Mouse (Mus musculus) MEL (cell line): ENCODE data around the gene Dnajc9. TPM values are rescaled to one million over a fixed set of nuclear protein-coding genes. Genes with fewer than 3 reads are reported as not detected.
A peak's percentile ranks its signal among the peaks of the same experiment; 100 is the strongest.

Experiments
- DNase-seq: peaks from one replicate; pipeline ENCODE4 v3.0.0; 2011; ENCODE audit warnings: low read depth, low spot score
- H3K27ac ChIP-seq: 2 replicates; pipeline ENCODE4 v1.5.1; 2012; ENCODE audit warnings: low read depth, mild to moderate bottlenecking, control low read depth, low read length, moderate library complexity; ENCODE audit not compliant: control insufficient read depth
- H3K27me3 ChIP-seq, 2 experiments: fragments of 150-350 bp in 1 of 2; sonication (generic) in 1 of 2; 2 replicates each; pipeline ENCODE4 v1.6.1; 2012; ENCODE audit warnings: low read length in 2 of 2, mild to moderate bottlenecking in 2 of 2, improper control_type of control experiment in 1 of 2, moderate library complexity in 1 of 2; ENCODE audit not compliant: insufficient read depth in 2 of 2, control insufficient read depth in 1 of 2
- H3K36me3 ChIP-seq, 2 experiments: 2 replicates each; pipeline ENCODE4 v1.6.1; 2012 to 2014; ENCODE audit warnings: low read length in 2 of 2, improper control_type of control experiment in 1 of 2, inconsistent platforms in 1 of 2, mild to moderate bottlenecking in 1 of 2; ENCODE audit not compliant: insufficient read depth in 2 of 2, control insufficient read depth in 1 of 2
- H3K4me1 ChIP-seq, 2 experiments: fragments of 150-350 bp in 1 of 2; sonication (generic) in 1 of 2; 2 replicates each; pipeline ENCODE4 v1.6.1; 2012; ENCODE audit warnings: low read length in 2 of 2, improper control_type of control experiment in 1 of 2, mild to moderate bottlenecking in 1 of 2; ENCODE audit not compliant: insufficient read depth in 2 of 2, control insufficient read depth in 1 of 2
- H3K4me3 ChIP-seq, 2 experiments: fragments of 150-350 bp in 1 of 2; sonication (generic) in 1 of 2; 2 replicates each; pipeline ENCODE4 v1.5.1; 2012; ENCODE audit warnings: low read depth in 2 of 2, low read length in 2 of 2, mild to moderate bottlenecking in 2 of 2, moderate library complexity in 2 of 2, control low read depth in 1 of 2, improper control_type of control experiment in 1 of 2; ENCODE audit not compliant: control insufficient read depth in 1 of 2, insufficient read depth in 1 of 2
- H3K79me2 ChIP-seq: 2 replicates; pipeline ENCODE4 v1.6.1; 2012; ENCODE audit warnings: mild to moderate bottlenecking, low read length, moderate library complexity; ENCODE audit not compliant: control insufficient read depth, poor library complexity, insufficient read depth
- H3K9ac ChIP-seq: 2 replicates; pipeline ENCODE4 v1.6.1; 2012; ENCODE audit warnings: low read depth, mild to moderate bottlenecking, control low read depth, low read length, moderate library complexity; ENCODE audit not compliant: control insufficient read depth, poor library complexity, severe bottlenecking
- H3K9me3 ChIP-seq: fragments of 150-350 bp; sonication (generic); replicated peaks from 2 replicates; pipeline ENCODE4 v1.6.1; 2012; ENCODE audit warnings: mild to moderate bottlenecking, low read length, improper control_type of control experiment, moderate library complexity; ENCODE audit not compliant: insufficient read depth
- CTCF ChIP-seq, 3 experiments: IDR thresholded peaks in 2 of 3; conservative IDR thresholded peaks in 1 of 3; 2 replicates each; pipeline ENCODE4 v1.5.1; 2011 to 2012; ENCODE audit warnings: low read length in 3 of 3, low read depth in 2 of 3, mild to moderate bottlenecking in 2 of 3, improper control_type of control experiment in 1 of 3, inconsistent platforms in 1 of 3, mixed read lengths in 1 of 3, moderate library complexity in 1 of 3; ENCODE audit not compliant: control insufficient read depth in 1 of 3, insufficient read depth in 1 of 3, poor library complexity in 1 of 3, severe bottlenecking in 1 of 3
- MAX ChIP-seq: IDR thresholded peaks from 2 replicates; pipeline ENCODE4 v1.6.1; 2011; ENCODE audit warnings: low read length, improper control_type of control experiment
- polyA plus RNA-seq, 2 experiments: library from polyadenylated mRNA; stranded (reverse) in 1 of 2; unstranded in 1 of 2; fragments of >175 nt in 1 of 2; fragments of >200 nt in 1 of 2; gene quantifications; 2 replicates each; pipeline versions ENCODE4 v1.2.1 to v1.2.4; 2012; ENCODE audit warnings: low replicate concordance in 2 of 2, low read depth in 1 of 2; ENCODE audit not compliant: insufficient read length in 2 of 2, insufficient read depth in 1 of 2, missing spikeins in 1 of 2
- total RNA-seq: library from RNA; depleted of rRNA; stranded (reverse); fragments of 300-350 nt; gene quantifications from 2 replicates; pipeline ENCODE4 v1.2.3, GENCODE M21; 2012; rRNA removed

Gene Dnajc9
- total and polyA plus RNA-seq, 3 experiments = 114 to 385 (median 138) TPM

DNA sequence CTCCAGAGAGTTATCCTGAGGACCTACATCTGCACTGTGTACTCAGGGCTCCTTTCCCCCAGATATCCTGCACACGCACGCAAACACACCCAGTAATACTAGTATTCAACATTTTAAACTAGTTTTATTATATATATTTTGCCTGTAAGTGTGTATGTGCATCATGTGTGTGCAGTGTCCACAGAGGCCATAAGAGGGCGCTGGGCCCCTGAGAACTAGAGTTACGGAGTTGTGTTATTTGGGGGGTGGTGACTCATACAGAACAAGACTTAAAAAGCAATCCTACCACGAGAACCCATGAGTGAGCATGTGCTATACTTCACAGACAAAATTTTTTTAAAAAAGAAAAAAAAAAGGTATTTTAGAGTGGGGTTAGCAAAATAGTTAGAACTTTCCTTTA is 49.3 kb downstream of the Dnajc9 start:
- TF ChIP-seq CTCF (IDR thresholded peaks at IDR 0.05 in 2 of 3, conservative IDR thresholded peaks at IDR 0.05 in 1 of 3; ENCODE audit: control insufficient read depth in 1 of 3, insufficient read depth in 1 of 3, low read depth in 2 of 3, low read length in 3 of 3, poor library complexity in 1 of 3, severe bottlenecking in 1 of 3) = peak in 2 of 3 experiments; percentile 37 to 39; a peak in 4 of 6 replicates
- TF ChIP-seq MAX = no peak

More for the DNA sequence above, 49.3 kb downstream of the Dnajc9 start:
- H3K9ac ChIP-seq = no peak overlapping the region
- H3K27me3 ChIP-seq = no peaks in the 10 kb centered on the region
- no peaks in the 10 kb centered on the region for H3K4me1 ChIP-seq
- H3K79me2 ChIP-seq = no peaks in the 10 kb centered on the region
- H3K36me3 ChIP-seq = peaks cover 0 to 25% of the 10 kb centered on the region in 2 experiments; a peak in 2 of 4 replicates
- no peak for DNase-seq
- H3K9me3 ChIP-seq = no peaks in the 10 kb centered on the region; the same call in 1 of the 2 replicates
- H3K27ac ChIP-seq = no peak overlapping the region
- H3K4me3 ChIP-seq = no peak overlapping the region

Other genes with a start within 250 kb of the Dnajc9 start
- 6.7 and 10.9 TPM in 2 replicates for gene Kcnk5, start 207.1 kb downstream of the Dnajc9 start, total RNA-seq
- gene Kcnk5, start 207.1 kb downstream of the Dnajc9 start, polyA plus RNA-seq = 1 to 10 TPM in 1 of 2 experiments, not detected in 1; 9.3 TPM
- not detected in 2 replicates for gene Kcnk16, start 119.7 kb downstream of the Dnajc9 start, total RNA-seq
- not detected for gene Kcnk16, start 119.7 kb downstream of the Dnajc9 start, polyA plus RNA-seq
- 9.9 and 10.3 TPM in 2 replicates for gene Nudt13, start 94.2 kb downstream of the Dnajc9 start, total RNA-seq
- gene Nudt13, start 94.2 kb downstream of the Dnajc9 start, polyA plus RNA-seq = 10 to 100 TPM in 1 of 2 experiments, not detected in 1; 12.3 TPM
- 58.8 and 64.9 TPM in 2 replicates for gene Ecd, start 40.8 kb downstream of the Dnajc9 start, total RNA-seq
- gene Ecd, start 40.8 kb downstream of the Dnajc9 start, polyA plus RNA-seq = 10 to 100 TPM in 1 of 2 experiments, not detected in 1; 72.2 TPM
- 16.1 and 18.9 TPM in 2 replicates for gene Fam149b, start 40.7 kb downstream of the Dnajc9 start, total RNA-seq
- 10 to 100 TPM in 1 of 2 experiments, not detected in 1; 25.8 TPM for gene Fam149b, start 40.7 kb downstream of the Dnajc9 start, polyA plus RNA-seq
- gene Mrps16, start 4.7 kb upstream of the Dnajc9 start, total RNA-seq = 119 and 132 TPM in 2 replicates
- 100 to 1,000 TPM in 1 of 2 experiments, not detected in 1; 112 TPM for gene Mrps16, start 4.7 kb upstream of the Dnajc9 start, polyA plus RNA-seq
- gene Cfap70, start 63.3 kb upstream of the Dnajc9 start, total RNA-seq = not detected in 2 replicates
- under 1 TPM in 1 of 2 experiments, not detected in 1; 0.11 TPM for gene Cfap70, start 63.3 kb upstream of the Dnajc9 start, polyA plus RNA-seq
- gene Anxa7, start 91.2 kb upstream of the Dnajc9 start, total RNA-seq = 44.8 and 52.0 TPM in 2 replicates
- gene Anxa7, start 91.2 kb upstream of the Dnajc9 start, polyA plus RNA-seq = 10 to 100 TPM in 1 of 2 experiments, not detected in 1; 70.3 TPM
- gene Mss51, start 108.0 kb upstream of the Dnajc9 start, total RNA-seq = 0.42 and 0.62 TPM in 2 replicates
- 1 to 10 TPM in 1 of 2 experiments, not detected in 1; 1.1 TPM for gene Mss51, start 108.0 kb upstream of the Dnajc9 start, polyA plus RNA-seq
- gene Ppp3cb, start 157.7 kb upstream of the Dnajc9 start, total RNA-seq = 20.1 and 20.4 TPM in 2 replicates
- gene Ppp3cb, start 157.7 kb upstream of the Dnajc9 start, polyA plus RNA-seq = 10 to 100 TPM; 32.6 to 62.9 TPM